Mouse (Mus musculus): ENCODE results near the gene Gng2.
"Not testable (repeated sequence)": the region's sequence is repeated elsewhere in the genome, so short reads cannot be mapped to it uniquely, and the experiment has no call there.

Gene Gng2

DNA sequence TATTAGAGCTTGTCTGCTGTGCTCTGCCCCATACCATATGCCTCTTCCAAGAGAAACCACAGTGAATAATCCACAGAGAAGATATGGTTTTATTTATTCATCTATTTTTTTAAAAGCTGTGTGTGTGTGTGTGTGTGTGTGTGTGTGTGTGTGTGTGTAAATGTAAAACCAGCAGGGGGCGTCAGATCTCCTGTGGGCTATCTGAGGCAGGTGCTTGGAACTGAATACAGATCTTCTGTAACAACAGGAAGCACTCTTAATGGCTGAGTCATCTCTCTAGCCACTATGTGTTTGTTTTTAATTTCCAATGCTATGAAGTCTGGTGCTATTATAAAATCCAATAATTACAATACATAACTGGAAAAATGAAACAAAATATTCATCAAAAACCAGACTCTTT is 37.4 kb downstream of the Gng2 start:
- in situ Hi-C loops (cut with MboI, MseI) = no loop called here

DNA sequence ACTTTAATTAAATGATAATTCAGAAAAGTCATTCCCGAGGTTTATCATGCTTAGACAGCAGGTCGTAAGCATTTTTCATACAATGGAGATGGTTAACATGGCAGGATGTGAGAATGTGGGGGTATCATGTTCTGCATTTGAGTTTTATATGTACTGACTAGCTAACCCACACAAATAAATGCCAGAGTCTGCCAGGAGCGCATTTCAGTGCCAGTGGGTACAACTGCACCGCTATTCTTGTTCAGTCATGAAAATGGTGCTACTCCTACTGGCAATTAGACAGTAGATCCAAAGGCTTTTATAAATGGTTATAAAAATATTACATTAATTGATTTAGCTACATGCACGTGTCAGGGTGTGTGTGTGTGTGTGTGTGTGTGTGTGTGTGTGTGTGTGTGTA is 38.9 kb downstream of the Gng2 start:
- in situ Hi-C loops (cut with MboI, MseI) = no loop called here

DNA sequence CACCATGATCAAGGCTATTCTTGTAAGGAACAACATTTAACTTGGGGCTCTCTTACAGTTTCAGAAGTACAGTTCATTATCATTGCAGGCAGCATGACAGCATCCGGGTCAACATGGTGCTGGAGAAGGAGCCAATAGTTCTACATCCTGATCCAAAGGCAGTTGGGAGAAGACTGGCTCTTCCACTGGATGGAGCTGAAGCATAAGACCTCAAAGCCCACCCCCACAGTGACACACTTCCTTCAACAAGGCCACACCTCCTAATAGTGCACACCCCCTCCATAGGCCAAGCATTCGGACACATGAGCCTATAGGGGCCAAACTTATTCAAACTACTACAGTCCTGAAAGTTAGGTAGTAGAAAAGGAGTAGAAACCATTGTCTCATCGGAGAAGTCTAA is 42.3 kb downstream of the Gng2 start:
- in situ Hi-C loops (cut with MboI, MseI) = no loop called here

DNA sequence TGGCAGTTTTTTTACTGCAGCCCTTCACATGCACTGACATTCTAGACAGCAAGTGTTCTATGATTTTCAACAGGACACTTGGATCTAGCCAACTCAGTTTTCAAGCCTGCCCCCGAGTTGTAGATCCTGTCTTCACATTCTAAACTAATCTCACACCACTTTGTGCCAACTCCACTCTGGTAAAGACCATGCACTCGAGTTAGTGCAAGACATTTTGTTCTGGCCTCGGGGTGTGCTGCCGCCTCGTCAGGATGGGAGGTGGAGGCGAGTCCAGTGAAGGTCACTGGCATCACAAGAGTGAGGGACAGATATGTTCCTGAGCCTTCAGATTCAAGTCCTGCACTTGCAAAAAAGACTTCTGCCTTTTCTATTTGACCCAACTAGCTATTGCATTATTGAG is 44.1 kb downstream of the Gng2 start:
- in situ Hi-C loops (cut with MboI, MseI) = no loop called here

DNA sequence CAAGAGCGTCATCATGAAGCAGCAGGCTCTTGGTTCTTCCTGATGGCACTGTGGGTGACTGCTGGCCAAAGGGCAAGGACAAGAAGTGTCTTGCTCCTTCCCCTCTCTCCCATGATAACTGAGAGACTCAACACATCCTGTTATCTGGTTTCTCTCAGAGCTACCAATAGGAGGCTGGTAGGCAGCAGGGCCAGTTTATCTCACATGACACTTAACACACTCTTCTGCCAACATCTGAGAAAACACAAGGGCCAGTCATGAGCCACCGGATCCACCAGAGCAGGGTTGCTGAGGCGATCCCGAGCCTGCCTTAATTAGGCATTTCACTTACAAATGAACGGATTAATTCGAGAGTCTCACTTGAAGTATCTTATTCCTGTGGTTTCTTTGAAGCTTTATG is 49.5 kb downstream of the Gng2 start:
- in situ Hi-C loops (cut with MboI, MseI) = no loop called here

DNA sequence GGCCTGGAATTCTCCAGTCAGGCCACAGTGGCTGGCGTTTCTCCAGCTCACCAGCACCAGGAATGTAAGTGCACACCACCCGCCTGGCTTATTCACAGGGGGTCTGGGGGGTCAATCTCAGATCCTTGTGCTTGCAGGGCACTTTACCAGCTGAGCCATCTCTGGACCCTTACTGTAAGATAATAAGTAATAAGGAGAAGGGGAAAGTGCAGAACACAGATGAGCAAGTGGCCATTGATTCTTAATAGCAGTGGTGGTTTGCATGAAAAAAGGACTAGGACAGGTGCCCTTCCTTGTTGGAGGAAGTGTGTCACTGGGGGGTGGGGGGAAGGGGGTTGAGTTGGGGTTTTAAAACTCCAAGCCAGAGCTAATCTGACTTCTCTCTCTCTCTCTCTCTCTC is 50.3 kb downstream of the Gng2 start:
- in situ Hi-C loops (cut with MboI, MseI) = no loop called here

DNA sequence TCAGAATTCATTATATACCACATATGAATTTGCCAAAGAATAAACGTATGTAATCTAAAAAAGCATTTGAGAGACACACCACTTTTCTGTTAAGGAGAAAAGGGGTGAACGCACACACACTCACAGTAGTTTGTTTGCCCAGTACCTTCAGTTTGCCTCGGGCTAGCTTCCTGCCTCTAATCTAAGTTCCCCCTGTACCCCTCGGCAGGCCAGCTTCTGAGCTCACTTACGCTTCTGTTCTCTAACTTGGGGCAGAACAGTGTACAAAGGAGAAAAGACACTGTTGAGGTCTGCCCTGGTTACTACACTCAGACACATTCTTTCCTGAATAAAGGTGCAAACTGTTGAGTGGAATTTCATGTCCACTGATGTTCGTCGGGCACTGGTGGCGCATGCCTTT is 51.1 kb downstream of the Gng2 start:
- in situ Hi-C loops (cut with MboI, MseI) = no loop called here

DNA sequence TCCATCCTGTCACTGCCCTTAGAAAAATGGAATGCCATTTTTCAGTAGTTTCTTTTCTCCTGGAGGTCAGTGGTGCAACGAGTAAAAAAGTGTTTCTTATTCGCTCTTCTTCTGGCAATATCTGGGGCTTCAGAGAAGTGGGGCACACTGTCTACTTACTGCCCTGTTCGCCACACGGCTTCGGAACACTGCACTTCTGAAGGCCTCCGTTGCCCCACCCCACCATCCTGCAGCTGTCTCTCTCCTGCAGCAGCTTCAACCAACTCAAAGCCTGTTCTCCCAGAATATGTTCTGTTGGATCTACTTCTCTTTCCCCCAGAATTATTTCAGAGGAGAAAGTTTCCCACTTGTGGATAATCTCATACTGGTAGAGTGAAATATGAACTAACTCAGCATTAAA is 52.3 kb downstream of the Gng2 start:
- in situ Hi-C loops (cut with MboI, MseI) = no loop called here

DNA sequence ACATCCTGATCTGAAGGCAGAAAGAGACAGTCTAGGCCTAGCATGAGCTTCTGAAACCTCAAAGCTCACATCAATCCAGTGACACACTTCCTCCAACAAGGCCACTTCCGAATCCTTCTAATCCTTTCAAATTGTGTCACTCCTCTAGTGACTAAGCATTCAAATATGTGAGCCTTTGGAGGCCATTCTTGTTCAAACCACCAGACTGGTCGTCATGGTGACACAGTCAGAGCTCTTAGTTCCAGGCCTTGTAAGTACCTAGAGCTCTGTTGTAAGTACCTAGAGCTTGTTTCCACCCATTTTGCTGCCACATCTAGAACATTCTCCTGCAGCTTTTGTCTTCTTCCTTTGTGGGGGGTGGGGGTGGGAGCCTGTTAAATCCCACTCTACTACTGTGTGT is 53.3 kb downstream of the Gng2 start:
- in situ Hi-C loops (cut with MboI, MseI) = no loop called here

DNA sequence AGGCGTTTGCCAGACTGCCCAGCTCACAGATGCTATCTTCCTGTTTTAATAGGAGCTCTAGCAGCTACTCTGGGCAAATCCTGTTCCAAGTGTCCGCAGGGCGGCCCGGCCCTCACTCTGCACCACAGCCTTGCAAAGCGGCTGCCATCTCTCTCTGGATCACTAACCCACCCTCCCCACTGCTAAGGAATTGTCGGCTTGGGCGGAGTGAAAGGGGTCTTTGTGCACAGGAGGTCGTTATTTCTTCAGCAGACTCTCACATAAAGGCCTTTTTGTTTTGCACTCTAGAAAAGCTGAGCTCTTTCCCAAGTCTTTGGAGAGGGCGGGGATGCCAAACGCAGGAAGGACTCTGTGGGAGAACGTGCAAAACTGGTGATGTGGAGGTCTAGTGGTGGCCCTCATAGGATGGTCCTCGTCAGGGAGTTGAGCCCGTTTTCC is 57.2 kb downstream of the Gng2 start:
- in situ Hi-C loops (cut with MboI, MseI) = no loop called here

DNA sequence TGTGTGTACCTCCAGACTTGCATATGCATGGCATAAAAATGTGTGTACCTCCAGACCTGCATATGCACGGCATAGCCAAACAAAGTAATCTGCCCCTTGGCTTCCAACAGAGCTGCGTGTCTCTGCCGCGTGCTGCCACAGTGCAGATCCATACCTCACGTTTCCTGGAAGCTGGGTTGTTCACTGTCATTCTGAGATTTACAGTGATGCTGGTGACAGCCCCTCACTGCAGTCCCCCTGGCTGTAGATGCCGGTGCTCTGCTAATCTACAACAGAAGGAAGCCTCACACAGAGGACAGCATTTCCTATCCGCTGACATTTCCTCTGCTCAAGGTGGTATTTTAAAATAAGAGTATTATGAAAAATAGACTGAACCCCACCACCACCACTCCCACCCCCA is 57.6 kb downstream of the Gng2 start:
- in situ Hi-C loops (cut with MboI, MseI) = no loop called here

DNA sequence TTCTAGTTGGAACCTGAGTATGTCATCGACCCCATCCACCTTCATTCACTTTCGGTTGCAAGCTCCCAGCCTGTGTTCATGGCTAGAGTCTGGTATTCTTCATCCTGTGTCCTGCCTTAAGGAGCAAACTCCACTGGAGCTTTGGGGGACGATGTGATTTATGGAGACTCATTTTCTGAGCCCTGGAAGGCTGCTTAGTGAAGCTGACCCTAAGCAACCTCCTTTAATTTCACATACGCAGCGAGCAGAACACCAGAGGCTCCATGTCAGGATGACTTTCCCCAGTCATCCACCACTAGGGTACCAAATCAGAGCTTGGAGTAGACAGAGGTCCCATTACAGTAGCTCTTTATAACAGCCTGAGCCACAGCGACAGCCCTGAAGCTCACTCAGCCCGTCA is 59.9 kb downstream of the Gng2 start:
- in situ Hi-C loops (cut with MboI, MseI) = no loop called here

DNA sequence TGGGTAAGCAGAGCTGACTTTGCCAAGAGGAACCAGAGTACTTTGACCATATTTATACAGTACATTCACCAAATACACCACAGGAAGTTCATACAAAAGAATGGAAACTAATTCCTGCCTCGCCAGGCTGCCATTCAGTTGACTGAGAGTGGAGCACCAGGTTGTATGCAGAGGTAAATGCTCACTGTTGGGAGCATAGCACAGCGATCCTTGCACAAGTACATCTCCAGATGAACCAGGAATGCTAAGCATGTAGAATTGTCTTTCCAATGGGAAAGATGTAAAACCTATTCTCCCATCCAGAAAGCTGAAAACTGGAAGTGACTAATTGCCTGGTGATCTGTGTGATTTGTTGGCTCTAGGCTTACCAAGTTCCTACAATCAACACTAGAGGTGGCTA is 61.1 kb downstream of the Gng2 start:
- in situ Hi-C loops (cut with MboI, MseI) = no loop called here

DNA sequence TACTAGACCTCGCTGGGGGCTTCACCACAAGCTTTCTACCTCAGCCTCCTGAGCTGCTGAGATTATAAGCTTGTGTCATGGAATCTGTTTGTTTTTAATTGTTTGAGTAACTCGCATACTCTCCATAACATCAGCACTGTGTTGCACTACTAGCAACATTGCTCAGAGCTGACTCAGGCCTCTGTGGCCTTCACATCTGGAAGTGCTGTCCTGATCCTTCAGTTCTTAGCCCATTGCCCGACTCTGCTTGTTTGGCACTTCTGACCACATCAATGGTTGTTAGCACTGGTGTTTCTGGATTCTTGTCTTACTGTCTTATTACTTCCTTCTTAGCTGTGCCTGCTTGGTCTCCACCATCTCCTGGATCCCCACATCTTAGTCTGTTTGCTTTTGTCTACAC is 64.5 kb downstream of the Gng2 start:
- in situ Hi-C loops (cut with MboI, MseI) = no loop called here

DNA sequence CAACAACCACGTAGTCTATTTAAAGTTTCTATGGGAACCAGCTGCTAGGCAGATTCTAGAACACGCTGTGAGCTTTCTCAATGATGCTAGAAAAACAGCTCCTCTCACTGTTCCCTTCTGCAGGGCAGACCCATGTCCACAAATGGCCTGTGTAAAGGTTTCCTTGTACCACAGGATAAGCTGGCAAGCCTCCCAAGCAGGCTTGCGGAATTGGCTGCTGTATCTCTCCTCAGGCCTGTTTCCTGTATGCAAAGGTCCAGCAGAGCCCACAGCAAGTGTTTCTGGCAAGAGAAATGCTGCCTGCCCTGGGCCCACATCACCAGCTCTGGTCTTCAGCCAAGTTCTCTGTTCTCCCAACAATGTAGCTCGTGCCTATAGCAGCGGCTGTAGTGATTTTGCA is 71.8 kb downstream of the Gng2 start:
- in situ Hi-C loops (cut with MboI, MseI) = no loop called here

DNA sequence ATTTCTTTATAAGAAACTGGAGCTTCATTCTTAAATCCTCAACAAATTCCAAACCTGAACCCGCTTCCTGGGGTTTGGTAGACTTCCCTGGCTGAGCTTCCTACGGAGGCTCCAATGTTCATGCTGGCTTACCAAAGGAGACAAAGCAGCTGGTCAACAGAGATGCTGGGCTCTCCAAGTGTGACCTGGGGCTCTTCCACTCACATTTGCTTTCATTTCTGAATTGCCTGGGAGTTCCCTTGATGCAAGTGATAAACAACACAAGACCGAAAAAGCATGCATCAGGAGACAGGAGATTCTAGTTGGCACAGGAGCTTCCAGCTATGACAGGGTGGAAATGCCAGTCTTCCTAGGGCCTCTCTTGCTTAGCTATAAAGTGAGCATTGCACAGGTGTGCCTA is 72.6 kb downstream of the Gng2 start:
- in situ Hi-C loops (cut with MboI, MseI) = no loop called here

DNA sequence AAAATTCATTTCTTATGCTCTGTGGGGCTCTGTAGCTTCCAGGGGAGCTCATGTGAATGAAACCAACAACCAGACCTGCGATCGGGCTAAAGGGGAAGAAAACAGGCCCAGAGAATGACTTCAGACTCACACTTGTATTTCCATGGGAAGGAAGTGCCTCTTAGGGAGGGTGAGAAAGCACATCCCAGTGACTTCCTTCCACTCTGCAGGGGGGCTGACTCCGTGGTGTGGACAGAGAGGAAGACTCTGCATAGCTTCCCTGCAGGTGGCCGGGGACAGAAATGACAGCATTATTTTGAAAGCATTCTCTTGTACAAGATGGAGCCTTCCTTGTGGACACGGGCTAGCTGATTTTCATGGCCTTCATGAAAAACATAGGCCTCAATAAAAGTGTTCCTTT is 73.4 kb downstream of the Gng2 start:
- in situ Hi-C loops (cut with MboI, MseI) = no loop called here

DNA sequence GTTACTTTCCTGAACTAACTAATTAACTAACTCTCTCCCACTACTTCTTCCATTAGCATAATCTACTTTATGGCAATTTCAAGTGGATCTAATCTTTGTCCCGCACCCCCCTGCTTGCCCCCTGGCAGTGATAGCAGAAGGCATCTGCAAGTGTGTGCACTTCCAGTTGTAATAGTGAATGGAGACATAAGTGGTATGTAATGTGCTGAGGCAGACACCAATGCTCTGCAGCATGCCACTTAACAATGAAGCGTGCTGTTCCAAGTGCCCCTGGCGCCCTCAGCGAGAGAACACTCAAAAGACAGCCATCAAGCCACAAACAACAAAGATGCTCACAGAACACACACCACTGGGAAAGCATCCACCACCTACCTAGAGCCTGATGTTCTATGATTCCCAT is 76.9 kb downstream of the Gng2 start:
- in situ Hi-C loops (cut with MboI, MseI) = no loop called here

DNA sequence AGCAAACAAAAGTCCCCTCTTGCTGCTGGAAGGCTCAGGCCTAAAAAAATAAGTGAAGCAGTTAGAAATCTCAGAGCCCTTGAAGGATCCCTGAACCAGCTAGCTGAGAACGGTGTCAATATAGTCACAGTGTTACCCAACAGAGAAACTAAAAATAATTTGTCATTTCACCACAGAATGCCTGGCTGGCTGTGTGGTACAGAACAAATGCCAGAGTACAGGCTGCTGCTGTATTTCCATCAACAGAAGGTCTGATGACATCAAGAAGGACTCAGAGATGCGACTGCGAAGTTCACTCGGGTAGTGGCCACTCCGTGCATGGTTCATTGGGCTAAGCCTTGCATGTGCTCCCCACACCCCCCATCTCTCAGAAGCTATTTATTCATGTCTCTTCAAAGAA is 89.9 kb downstream of the Gng2 start:
- in situ Hi-C loops (cut with MboI, MseI) = no loop called here

DNA sequence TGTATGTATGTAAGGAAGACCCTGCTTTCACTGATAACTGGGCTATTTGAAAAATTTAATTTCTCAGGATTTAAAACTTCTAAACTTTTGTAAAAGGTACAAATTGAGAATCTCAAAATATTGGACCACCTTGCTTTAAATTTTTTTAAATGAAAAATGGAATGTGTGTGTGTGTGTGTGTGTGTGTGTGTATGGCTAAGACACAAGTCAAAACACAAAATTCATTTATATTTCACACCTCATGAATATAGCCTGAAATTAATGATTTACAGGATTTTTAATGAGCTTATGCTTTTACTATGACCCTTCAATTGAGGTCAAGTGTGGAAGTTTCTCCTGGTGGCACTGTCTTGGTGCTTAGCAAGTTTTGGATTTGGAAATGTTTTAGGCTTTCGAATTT is 93.0 kb downstream of the Gng2 start:
- in situ Hi-C loops (cut with MboI, MseI) = not testable (repeated sequence)

DNA sequence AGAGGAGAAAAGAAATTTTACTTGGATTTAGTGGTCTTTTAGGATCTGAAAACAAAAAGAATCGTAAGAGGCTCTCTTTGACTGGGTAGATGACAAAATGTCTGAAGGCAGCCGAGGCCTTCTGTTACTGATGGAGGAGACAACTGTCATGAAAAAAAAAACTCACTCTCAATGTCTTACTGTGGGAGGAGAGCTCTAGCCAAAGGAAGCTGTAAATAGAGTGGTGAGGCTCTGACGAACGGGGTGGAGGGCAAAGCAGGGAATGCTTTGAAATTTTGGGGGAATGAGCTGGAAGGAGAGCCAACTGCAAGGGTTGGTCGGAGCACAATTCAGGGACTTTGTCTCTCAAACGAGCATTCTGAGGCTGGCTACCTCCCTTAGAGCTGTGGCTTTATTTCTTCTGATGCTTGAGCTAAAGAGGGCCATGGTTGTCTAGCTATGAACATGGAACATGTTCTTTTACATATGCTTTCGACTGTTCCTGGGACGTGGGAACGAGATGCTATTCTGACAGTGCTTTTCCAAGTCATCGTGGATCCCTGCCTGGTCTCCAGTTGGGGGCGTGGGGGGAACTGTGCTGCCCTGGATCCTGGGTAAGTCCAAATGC is 103.1 kb downstream of the Gng2 start:
- in situ Hi-C loops (cut with MboI, MseI) = no loop called here

DNA sequence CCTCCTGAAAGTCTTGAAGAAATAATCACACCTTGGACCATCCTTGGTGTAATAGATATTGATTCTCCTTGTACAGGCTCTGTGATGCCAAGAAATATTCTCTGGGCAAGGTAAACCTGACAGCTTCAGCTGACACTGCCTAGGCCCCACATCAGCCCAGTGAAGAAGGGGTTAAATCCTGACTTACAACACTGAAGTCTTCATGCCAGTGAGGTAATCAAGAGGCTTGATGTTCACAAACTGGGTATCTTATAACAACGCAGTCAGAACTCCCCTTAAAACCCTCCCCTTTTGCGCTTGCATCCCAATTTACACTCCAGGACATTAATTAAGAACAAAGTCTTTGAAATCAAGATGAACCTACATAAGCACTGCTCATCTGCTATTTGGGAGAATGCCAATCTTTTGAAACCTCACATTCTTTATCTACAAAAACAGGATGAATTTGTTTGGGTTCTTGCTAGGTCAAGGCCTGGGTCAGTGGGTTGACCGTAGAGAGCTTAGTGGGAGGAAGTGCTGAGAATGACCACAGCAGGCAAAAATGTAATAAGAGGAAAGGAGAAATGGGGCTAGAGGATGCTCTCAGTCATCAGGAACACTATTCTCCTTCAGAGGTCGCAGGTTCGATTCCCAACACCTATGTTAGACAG is 110.0 kb downstream of the Gng2 start:
- in situ Hi-C loops (cut with MboI, MseI) = no loop called here

DNA sequence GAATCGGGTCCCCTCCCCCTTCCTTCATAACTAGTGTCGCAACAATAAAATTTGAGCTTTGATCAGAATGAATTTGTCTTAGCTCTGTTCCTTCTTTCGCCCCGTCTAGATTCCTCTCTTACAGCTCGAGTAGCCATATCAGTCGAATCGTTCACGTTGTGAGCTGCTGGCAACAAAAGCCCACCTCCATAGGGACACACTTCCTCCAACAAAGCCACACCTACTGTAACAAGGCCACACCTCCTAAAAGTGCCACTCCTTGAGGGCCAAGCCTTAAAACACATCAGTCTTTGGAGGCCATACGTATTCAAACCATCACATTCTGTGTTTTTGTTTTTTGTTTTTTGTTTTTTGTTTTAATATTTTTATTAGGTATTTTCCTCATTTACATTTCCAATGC is 112.3 kb downstream of the Gng2 start:
- in situ Hi-C loops (cut with MboI, MseI) = not testable (repeated sequence)
